Mouse (Mus musculus) cerebellum, adult 8-10 months (tissue): ENCODE measurements around the gene Trim8.

ENCODE experiments used
- DNase-seq: peaks from one replicate; pipeline ENCODE4 v3.0.0; 2022

Trim8 gene

DNA sequence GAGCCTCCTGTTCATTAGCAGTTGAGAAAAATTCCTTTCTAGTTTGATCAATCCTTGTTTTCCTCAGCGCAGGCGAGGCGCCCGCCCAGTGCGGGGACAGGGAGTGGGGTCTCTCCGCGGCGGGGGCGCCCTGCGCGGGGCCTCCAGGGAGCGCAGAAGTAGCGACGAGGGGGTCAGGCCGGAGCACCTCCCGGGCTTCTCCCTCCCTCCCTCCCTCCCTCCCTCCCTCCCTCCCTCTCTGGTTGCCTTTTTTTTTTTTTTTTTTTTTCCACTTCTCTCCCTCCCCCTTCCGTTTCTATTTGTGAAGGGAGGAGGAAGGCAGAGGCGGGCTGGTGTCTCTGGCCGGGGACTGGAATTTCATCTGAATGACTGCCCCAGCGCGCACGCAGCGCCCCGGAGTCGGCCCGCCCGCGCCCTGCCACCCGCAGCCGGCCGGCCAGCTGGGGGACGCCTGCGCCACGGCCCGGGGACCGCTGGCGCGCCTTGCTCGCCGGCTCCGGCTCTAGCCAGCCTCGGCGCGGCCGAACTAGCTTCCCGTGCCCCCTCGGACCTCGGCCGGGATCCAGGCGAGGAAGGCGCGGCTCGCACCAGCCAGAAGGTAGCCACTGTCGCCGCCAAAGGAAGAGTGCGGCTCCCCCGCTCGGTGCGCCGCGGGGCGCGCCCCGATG, at the start of gene Trim8:
Trim8 (plus strand) TSS at position 302 of the 668 bp plus-strand sequence.
- peak; percentile 78 for DNase-seq

DNA sequence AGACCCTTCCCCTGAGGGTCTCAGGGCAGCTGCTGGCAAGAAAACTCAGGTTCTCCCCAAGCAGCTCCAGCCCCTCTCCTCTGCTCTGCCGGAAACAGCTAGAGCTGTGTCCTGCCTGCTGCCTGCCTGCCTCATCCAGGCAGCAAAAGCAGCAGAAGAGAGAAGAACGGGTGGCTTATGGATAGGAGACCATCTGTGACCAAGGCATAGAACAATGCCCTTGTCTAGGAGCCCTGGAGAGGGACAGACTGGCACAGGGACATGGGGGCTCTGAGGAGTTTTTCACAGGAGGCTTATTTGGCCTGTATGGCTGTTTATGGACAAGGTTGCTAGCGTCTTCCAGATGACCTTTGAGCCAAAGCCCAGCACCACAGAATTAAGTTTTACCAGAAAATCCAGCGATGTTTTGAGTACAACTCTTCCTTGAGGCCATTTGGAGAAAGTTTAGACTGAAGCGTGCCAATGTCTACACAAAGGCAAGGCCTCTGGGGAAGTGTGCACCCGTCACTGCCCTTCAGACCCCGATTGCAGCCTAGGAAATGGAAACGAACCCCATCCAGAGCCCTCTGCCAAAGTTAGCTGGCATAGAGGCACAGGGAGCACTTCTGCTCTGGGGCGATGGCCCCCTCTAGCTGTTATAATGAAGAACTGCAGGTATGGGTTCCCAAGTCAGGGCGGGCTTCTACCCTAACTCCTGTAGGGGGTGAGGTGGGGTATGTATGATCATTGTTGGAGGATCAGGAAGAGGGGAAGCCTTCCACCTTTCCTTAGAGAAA, 49.3 kb upstream of the Trim8 start:
- DNase-seq: peak; percentile 62

DNA sequence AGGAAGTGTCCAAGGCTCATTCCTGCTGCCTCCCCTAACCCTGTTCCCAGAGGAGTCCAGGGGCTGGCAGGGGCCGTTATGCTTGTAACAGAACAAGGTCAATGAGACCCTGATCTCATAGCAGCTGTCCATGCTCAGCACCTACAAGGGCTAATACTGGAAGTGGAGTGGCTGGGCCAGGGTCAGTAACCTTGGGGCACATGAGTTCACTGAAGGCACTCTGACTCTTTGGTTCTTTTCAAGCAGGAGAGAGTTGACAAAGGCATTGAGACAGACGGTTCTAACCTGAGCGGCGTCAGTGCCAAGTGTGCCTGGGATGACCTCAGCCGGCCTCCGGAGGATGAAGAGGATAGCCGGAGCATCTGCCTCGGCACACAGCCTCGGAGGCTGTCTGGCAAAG, 48.6 kb upstream of the Trim8 start:
- no peak for DNase-seq

DNA sequence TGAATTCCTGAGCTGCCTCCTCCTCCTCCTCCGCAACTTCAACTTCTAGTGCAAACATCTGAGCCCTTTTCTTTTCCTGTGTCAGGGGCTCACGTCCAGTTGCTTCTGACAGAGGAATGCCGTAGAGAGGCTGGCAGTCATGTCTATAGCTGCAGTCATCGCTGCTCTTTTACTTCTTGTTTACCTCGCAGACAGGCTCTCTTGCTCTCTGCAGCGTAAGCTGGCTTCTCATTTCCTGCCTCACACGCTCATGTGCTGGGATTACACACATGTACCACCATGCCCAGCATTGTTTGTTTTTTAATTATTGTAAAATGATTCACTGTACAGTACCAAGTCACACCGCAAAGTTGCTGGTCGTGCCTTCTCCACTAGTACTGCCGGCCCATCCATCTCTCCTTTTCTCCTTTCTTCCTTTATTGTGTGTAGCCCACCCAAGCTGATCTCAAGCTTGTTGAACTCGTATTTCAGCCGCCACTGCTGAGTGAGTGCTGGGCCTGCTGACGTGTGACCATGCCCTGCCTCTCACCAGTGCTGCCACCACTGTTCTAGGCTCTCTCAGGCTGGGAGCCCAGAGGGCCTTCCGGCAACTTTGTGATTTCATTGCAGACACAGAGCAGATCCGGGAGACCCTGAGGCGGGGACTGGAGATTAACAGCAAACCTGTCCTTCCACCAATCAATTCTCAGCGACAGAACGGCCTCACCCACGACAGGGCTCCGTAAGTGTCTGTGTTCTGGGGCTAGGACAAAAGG, 47.2 kb upstream of the Trim8 start:
- no peak for DNase-seq

DNA sequence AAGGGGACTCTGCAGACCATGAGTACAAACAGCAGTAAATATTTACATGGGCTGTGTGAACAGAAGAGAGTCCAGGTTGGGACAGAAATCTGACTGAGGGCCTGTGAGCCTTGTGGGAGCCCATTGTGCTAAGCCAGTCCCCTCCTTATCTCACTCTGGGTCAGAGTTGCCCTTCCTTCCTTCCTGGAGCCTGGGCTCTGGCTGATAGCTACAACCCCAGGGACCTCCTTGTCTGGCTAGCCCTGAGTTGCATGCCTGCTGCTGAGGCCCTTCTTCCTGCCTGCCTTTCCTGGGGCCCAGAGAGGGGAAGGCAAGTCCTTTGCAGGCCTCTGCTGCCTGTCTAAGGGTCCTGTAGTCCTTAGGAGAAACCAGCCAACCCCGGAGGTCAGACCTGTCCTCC, 46.5 kb upstream of the Trim8 start:
- DNase-seq: no peak

DNA sequence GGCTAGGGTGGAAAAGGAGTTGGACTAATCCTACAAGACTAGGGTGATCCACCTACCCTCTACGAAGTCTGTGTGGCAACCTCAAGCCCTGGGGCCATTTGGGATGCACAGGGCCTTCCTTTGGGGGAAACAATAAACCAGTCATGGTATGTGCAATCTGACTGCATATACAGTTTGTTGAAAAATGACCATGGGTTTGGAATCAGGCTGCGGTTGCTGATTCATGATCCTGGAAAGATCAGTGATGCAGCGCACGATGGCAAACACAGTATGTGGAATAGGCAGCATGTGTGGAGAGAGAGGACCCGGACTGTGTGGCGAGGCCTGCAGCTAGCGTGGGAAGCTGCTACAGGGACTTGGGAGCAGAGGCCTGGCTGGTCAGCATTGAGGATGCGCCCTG, 45.9 kb upstream of the Trim8 start:
- DNase-seq: no peak

DNA sequence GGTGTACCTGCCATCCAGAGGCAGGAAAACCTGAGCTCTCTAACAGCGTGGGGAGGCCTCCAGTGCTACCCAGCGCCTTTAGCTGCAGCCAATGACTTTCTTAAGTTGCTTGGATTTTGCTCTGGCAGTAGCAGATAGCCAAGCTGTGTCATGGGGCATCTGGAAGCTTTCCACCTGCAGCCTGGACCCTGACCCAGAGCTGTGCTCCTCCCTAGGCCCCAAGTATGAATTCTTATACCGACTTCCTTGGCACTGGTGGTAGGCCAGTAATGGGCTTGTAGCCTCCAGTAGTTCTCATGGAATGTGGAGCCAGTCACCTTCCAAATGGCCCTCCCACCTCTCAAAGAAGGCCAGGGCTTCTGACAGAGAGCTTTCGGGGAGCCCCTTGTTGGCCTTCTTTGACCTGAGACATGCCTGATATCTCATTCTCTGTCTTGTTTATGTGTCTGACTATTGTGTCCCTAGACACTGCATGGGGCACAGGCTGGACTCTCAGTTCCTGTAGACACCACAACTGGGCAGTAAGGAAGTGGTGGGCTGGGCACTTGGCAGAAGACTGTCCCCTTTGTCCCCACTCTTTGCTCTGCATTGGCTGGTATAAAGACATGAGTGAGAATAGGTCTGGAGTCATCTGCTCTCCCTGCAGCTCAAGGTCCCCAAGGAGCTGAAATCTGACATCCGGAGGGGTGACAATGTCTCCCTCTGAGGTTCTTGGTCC, 45.3 kb upstream of the Trim8 start:
- no peak for DNase-seq

DNA sequence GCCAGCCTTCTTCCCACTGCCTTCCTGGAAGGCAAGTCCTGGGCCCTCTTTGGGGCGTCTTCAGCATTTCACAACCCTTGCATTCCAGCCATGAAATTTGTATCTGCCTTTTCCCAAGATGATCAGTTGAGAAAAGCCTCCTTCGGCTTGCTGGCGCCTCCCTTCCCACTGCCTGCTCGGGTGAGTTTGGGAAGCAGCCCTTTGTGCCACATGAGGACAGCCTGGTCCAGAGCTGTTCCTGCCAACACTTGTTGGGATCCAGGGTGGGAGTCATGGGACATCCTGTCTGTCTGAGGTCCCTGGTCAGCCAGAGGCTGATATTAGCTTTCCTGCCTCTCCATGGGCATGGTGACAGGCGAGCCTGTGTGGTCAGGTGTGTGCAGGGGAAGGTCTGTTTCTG, 43.7 kb upstream of the Trim8 start:
- no peak for DNase-seq

DNA sequence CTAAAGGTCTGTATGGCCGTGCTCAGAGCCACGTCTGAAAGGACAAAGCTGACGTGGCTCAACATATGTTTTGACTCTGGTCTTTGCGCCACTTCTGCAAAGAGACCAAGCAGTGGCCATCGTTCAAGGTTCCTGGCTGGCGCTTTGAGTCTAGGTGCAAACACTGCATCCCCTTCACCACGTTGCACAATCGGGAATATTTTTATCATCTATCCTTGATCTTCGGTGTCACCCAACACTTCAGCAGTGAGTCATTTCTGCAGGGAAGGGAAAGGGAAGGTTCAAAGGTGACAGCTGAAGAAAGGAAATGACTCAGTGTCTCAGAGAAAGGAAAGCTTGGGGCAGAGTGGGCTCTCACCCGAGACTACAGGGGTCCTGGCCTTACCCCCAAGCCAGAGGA, 42.2 kb upstream of the Trim8 start:
- no peak for DNase-seq

DNA sequence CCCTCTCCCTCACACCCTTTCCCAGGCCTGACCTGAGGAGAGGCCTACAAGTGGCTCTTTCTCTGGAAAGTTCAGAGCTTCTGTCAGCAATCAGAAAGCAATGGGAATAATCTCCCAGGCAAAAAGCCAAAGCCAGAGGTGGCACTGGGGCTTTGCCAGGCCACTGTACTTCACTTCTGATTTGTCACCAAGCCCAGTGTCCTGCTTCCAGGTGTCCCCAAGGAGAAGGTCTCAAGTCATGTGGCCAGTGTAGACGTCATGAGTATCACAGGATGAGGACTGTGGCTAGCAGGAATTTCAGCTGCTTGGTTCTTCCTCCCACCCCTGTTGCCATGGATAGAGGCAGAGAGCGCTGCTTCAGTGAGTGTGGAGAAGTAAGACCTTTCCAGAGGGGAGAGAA, 41.6 kb upstream of the Trim8 start:
- DNase-seq: no peak

DNA sequence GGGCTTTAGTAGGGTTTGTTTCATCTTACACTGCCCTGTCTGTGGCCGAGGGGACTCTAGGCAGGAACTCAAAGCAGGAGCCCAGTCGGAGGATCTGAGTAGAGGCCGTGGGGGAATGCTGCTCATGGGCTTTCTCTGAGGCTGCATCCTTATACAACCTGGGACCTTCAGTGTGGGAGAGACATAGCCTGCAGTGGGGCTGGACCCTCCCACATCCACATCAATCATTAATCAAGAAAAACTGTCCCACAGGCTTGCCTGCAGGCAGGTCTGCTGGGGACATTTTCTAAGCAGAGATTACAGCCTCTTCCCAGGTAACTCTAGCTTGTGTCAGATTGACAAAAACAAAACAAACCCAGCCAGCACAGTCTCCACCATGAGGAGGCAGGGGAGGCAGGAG, 38.9 kb upstream of the Trim8 start:
- no peak for DNase-seq

DNA sequence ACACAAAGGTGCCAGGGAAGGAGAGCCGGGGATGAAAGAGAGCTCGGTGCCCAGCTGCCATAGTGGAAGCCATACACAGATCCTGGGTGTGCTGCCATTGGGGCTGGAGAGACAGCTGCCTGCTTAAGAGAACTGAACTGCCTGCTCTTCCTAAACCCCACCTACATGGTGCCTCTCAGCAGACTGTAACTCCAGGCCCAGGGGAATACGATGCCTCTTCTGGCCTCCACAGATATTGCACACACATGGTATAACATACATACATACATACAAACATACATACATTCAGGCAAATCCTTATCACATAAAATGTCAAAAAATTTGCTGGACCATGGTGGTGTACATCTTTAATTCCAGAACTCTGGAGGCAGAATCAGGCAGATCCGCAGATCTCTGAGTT, 38.1 kb upstream of the Trim8 start:
- DNase-seq: no peak

DNA sequence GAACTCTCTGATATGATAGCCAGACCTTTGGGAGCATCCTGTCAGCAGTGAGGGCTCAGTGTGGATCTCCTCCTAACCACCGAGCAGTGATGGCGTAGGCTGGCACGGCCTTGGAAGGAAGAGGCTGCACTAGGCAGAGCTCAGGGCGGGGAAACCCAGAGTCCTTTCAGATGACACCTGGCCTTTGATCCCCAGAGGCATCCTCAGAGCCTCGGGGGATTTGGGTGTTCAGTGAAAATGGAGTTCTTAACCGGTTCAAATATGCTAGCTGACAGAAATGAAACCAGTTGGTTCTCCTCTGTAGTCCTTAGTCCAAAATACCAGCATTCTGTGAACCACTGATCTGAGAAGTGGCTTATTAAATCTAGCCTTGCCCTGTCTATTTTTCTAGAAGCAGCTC, 35.3 kb upstream of the Trim8 start:
- DNase-seq: no peak

DNA sequence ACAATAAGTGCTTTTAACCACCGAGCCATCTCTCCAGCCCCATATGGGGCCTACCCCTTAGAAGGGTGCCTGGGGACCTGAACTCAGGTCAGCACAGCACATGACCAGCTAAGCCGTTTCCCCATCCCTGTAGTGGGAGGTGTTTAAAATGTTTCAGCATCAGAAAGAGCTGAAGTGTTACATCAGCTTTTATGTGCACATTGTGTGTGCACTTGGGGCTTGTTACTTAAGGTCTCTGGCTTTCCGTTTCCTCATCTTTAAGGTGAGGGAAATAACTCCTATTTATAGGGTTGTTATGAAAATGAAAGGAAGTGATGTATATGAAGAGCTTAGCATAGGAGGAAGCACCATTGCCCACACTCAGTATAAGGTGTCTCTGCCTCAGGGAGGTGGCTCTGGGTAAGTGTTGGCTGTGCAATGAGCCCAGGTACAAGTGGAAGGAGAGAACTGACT, 34.4 kb upstream of the Trim8 start:
- DNase-seq: no peak

DNA sequence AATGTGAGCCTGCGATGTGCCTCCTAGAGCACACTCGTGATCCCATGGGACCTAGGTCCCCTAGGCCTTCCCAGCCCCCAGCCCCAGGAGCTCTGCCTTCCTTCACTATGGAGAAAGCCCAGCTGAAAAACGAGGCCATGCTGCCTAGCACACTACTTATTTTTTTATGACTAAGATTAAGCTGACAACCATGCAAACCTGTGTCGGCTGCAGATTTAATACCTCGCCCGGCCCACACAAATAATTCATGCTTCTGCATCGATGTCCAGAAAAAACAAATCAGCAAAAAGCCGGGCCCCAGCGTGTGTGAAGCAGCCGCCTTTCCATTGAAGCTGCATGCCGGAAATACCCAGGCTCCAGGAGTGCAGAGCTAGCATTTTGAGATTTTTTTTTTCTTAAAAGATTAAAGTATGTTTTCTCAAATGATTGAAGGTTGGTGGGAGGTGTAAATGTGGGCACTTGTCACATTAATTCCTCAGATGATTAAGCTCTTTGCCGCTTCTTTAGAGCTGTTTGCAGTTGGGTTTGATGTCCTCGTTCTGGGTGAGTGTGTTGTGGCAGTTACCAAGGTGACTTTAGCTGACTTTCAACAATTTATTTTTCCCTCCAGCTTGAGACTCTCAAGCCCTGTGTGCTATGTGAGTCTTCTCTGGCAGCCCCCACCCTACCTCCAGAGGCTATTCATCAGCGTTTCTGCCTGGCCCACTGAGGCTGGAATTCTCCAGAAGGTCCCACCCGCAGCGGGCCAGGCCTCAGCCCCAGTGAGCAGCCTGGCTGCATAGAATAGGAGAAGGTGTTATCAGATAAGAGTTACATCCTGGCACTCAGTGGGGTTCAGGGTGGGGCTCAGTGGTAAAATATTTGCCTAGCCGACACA, 30.9 kb upstream of the Trim8 start:
- DNase-seq: no peak

DNA sequence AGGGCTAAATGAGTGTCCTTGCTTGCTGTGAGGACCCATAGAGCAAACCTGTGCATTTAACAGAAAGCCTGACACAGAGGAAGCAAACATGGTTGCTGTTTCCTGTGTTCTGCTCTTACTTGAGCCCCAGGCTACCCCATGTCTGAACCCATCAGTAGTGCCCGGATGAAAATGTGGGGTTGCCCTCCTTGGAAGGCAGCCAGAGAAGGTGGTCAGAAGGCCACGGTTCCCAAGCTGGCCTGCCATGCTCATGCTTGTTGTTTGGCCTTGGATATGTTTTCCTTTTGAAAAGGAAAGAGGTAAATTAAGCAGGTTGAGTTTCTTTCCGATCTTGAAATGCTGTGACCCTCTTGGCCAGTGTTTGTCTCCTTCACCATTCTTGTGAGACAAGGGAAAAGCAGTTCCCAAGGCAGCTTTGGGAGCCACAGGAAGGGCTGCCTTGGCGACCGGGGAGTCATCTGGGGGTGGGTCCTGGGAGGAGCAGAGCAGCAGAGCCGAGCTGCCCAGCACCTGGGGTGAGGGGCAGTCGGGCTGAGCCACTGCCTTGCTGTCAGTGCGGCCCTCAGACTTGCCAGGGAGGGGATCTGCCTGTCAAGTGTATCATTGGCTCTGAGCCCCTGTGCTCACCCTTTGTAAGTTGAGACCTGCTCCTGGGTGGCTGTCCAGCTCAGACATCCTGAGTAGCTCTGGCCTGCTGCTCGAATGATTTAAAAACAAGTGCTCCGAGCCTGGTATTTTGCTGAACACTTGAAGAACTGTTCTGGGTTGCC, 30.0 kb upstream of the Trim8 start:
- DNase-seq: no peak

DNA sequence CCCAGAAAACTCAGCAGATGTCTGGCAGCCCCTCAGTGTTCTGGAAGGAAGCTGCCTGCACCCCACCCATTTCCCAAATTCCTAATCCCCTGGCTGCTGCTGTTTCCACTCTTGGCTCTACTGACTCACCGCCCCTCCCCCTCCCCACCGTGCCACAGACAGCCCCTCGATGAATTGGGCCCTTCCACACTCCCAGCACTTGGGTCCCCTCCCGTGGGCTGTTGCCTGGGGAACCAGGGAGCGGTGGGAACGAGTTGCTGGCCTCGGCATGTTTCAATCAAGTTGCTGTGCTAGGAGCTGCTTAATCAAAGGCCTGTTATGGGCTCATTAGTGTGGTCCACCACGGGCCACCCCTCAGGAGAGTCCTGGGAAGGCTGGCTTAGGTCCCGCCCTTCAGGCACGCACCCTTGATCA, 24.1 kb upstream of the Trim8 start:
- DNase-seq: no peak

DNA sequence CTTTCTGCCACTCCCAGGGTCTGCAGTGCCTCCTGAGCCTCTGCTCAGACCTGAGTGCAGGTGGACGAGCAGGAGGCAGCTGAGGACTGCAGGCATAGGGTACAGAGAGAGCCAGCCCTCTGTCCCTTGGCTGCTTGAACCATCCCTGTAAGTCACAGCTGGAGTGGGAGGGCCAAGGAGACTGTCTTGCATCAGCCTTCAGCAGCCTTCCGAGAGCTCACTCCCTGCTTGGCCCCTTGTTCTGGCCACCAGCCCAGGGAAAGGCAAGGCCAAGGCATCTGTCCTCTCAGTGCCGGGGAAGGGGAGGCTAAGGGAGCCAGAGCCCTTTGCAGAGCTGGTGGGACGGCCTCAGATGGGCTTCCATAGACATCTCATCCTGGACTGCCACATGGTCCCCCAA, 23.3 kb upstream of the Trim8 start:
- DNase-seq: no peak

DNA sequence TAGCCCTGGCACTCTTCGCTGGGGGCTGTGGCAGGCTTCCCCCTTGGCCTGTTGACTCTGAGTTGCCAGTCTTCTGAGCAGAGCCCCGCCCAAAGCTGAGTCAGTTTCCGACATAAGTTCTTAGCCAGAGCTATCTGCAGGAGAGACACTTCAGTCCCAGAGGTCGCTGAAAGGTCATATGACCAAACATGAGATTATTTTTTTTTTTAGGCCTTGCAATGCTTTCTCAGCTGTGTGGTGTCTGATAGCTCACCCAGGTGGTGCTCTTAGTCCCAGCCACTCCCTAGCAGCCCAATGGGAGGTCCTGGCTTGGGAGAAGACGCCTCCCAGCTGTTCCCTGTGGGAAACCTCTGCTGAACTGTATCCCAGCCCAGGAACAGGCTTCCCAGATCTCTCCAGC, 22.7 kb upstream of the Trim8 start:
- DNase-seq: no peak

DNA sequence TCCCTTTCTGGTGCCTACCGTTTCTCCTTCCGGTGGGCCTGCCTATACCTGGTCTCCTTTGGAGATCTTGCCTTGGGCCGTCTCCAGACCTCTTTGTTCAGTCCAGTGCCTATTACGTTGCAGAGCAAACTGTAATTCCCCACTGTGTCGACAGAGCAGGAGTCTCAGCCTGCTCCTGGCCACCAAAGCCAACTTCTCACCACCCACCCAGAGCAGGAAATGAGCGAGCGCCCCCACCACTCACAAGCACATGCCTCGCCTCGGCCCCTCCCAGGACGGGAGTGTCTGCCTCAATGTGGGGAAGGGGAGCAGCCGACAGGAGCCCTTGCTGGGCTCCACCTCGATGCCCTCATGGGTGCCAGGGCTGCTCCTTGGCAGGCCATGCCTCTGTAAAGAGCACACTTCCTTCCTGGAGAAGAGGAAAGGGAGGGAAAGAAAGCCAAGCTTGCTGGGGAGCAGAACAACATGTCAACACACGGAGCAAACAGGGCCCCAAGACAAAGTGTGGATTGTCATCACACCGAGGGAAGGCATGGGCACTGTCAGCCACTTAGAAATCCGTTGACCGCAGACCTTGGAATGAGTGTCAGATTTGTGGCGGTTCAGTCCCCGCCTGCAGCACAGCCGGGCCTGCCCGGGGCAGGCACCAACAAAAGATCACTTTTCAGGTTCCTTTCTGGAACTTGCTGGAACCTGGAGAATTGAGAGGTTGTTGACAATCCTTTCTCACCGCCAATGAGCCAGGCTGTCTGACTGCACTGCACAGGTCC, 22.0 kb upstream of the Trim8 start:
- DNase-seq: no peak
